Mouse (Mus musculus) G1E (cell line): Measurements from ENCODE around the gene Dcdc2b.

Source experiments
- CTCF ChIP-seq: IDR thresholded peaks from 2 replicates; pipeline ENCODE4 v1.5.1; 2012; ENCODE audit warnings: low read depth, low read length, inconsistent platforms, mixed read lengths
- GATA1 ChIP-seq: IDR thresholded peaks from 2 replicates; pipeline ENCODE4 v1.6.1; 2012; ENCODE audit warnings: borderline replicate concordance, low read length, inconsistent platforms, mixed read lengths
- GATA2 ChIP-seq: IDR thresholded peaks from 2 replicates; pipeline ENCODE4 v1.6.1; 2012; ENCODE audit warnings: low read depth, low read length, inconsistent platforms, borderline replicate concordance
- TAL1 ChIP-seq: conservative IDR thresholded peaks from 2 replicates; pipeline ENCODE4 v1.6.1; 2012; ENCODE audit warnings: low read depth, low read length, inconsistent platforms, mixed read lengths

GRCm38 (mm10) chr4:129584884-129585608, 29.0 kb downstream of the Dcdc2b start:
- TF ChIP-seq CTCF (peak; percentile 40; the same call in 1 of the 2 replicates), GATA2 (no peak), TAL1 (no peak), GATA1 (no peak)
